Mouse (Mus musculus): ENCODE results near the gene Gm20835.
"Not testable (repeated sequence)": the region's sequence is repeated elsewhere in the genome, so short reads cannot be mapped to it uniquely, and the experiment has no call there.

Gm20835 gene

GRCm38 (mm10) chrY:36735190-36735589 is at the start of gene Gm20835:
TSS of gene Gm20835 (minus strand) at chrY:36735290.
- DNase-seq (ENCODE audit: low spot score) = not testable (repeated sequence)

All from testis, postnatal 14 days (tissue).